Mouse (Mus musculus) lung, postnatal 0 days (tissue): Measurements from ENCODE around the gene Clic1. TPM values are rescaled to one million over a fixed set of nuclear protein-coding genes. Genes with fewer than 3 reads are reported as not detected.

Experiments
- ATAC-seq: fragments of 200-750 bp; cut with Nextera tagmentation; 2 replicates; pipeline ENCODE4 v1.8.0; 2017; ENCODE audit warnings: moderate library complexity
- DNase-seq: peaks from one replicate; pipeline ENCODE4 v3.0.0-alpha.2; 2016; ENCODE audit warnings: low spot score
- H3K27ac ChIP-seq: fragments of 300-500 bp; sonication (generic); 2 replicates; pipeline ENCODE4 v1.5.1; 2014; ENCODE audit warnings: antibody characterized with exemption, mild to moderate bottlenecking, low read length, mixed read lengths
- H3K27me3 ChIP-seq: fragments of 300-500 bp; sonication (generic); replicated peaks from 2 replicates; pipeline ENCODE4 v1.6.1; 2014; ENCODE audit warnings: low read length, mixed read lengths; ENCODE audit not compliant: insufficient read depth
- H3K36me3 ChIP-seq: fragments of 300-500 bp; sonication (generic); 2 replicates; pipeline ENCODE4 v1.6.1; 2014; ENCODE audit warnings: low read length, mixed read lengths; ENCODE audit not compliant: insufficient read depth
- H3K4me1 ChIP-seq: fragments of 300-500 bp; sonication (generic); 2 replicates; pipeline ENCODE4 v1.6.1; 2014; ENCODE audit warnings: antibody characterized with exemption, low read depth, low read length, mixed read lengths; ENCODE audit not compliant: insufficient read depth
- H3K4me2 ChIP-seq: fragments of 300-500 bp; sonication (generic); replicated peaks from 2 replicates; pipeline ENCODE4 v1.6.1; 2014; ENCODE audit warnings: low read depth, mild to moderate bottlenecking, low read length, moderate library complexity, mixed read lengths
- H3K4me3 ChIP-seq: fragments of 300-500 bp; sonication (generic); 2 replicates; pipeline ENCODE4 v1.5.1; 2014; ENCODE audit warnings: low read depth, low read length
- H3K9ac ChIP-seq: fragments of 300-500 bp; sonication (generic); replicated peaks from 2 replicates; pipeline ENCODE4 v1.6.1; 2014; ENCODE audit warnings: low read depth, mild to moderate bottlenecking
- H3K9me3 ChIP-seq: fragments of 300-500 bp; sonication (generic); 2 replicates; pipeline ENCODE4 v1.6.1; 2016; ENCODE audit warnings: low read length, mixed read lengths
- CTCF ChIP-seq: IDR thresholded peaks from 2 replicates; pipeline ENCODE4 v1.5.1; 2016; ENCODE audit warnings: antibody characterized with exemption, mild to moderate bottlenecking
- EP300 ChIP-seq: IDR thresholded peaks from 2 replicates; pipeline ENCODE4 v1.6.1; 2016; ENCODE audit warnings: antibody characterized with exemption, mild to moderate bottlenecking, control low read depth
- WGBS: fragments of 180-500 bp; shearing (Covaris S2); extraction: QIAGEN DNeasy Blood & Tissue Kit; methylation state at CpG from one replicate; pipeline ENCODE4 v1.1.7; 2014; 5-methylcytosine and 5-hydroxymethylcytosine counted together
- polyA plus RNA-seq: library from polyadenylated mRNA; unstranded; fragments of >200 nt; fragmentation: Nextera tagmentation; extraction: Ambion mirVana; gene quantifications from 2 replicates; pipeline ENCODE4 v1.2.1, GENCODE M21; 2015

The Clic1 gene
- polyA plus RNA-seq, 1 experiment from 2014 or later, result 355 TPM

- Histone ChIP-seq H3K4me1 (no peaks in the 10 kb centered on the region), H3K9ac (no peak overlapping the region), H3K27ac (no peak overlapping the region), H3K4me2 (no peak overlapping the region), H3K36me3 (peaks cover 45% of the 10 kb centered on the region), H3K4me3 (no peak overlapping the region), H3K9me3 (no peaks in the 10 kb centered on the region), H3K27me3 (no peaks in the 10 kb centered on the region)
- 88% methylated on average over 12 of the region's 12 CpGs for WGBS
- TF ChIP-seq CTCF (no peak), EP300 (no peak)
- ATAC-seq, result no peak
- DNase-seq, result no peak
Measured at GRCm38 (mm10) chr17:35097164-35097655, 47.4 kb downstream of the Clic1 start.

- TF ChIP-seq EP300, result no peak
- TF ChIP-seq CTCF, result no peak
- H3K4me2 ChIP-seq, result no peak overlapping the region
- H3K27me3 ChIP-seq, result no peaks in the 10 kb centered on the region
- no peak overlapping the region for H3K9ac ChIP-seq
- no peaks in the 10 kb centered on the region for H3K4me1 ChIP-seq
- H3K27ac ChIP-seq, result no peak overlapping the region
- peaks cover 48% of the 10 kb centered on the region for H3K36me3 ChIP-seq
- no peaks in the 10 kb centered on the region for H3K9me3 ChIP-seq
- H3K4me3 ChIP-seq, result no peak overlapping the region
- 63% methylated on average over 10 of the region's 10 CpGs for WGBS
- ATAC-seq (no peak), DNase-seq (no peak)
Measured at GRCm38 (mm10) chr17:35100196-35100765, 50.5 kb downstream of the Clic1 start.

- DNase-seq (no peak), ATAC-seq (no peak)
- H3K4me2 ChIP-seq, result no peak overlapping the region
- H3K4me3 ChIP-seq, result no peak overlapping the region
- H3K9ac ChIP-seq, result no peak overlapping the region
- no peaks in the 10 kb centered on the region for H3K9me3 ChIP-seq
- TF ChIP-seq CTCF (no peak), EP300 (no peak)
- no peak overlapping the region for H3K27ac ChIP-seq
- peaks cover 46% of the 10 kb centered on the region for H3K36me3 ChIP-seq
- H3K27me3 ChIP-seq, result no peaks in the 10 kb centered on the region
- H3K4me1 ChIP-seq, result no peaks in the 10 kb centered on the region
- WGBS, result 81% methylated on average over 11 of the region's 11 CpGs
Measured at GRCm38 (mm10) chr17:35101161-35101560, 51.4 kb downstream of the Clic1 start.

GRCm38 (mm10) chr17:35102299-35102698 lies 52.5 kb downstream of the Clic1 start:
- TF ChIP-seq CTCF (no peak), EP300 (no peak)
- H3K27ac ChIP-seq, result no peak overlapping the region
- DNase-seq, result no peak
- no peaks in the 10 kb centered on the region for H3K27me3 ChIP-seq
- H3K9me3 ChIP-seq, result no peaks in the 10 kb centered on the region
- no peak overlapping the region for H3K4me2 ChIP-seq
- 68% methylated on average over 8 of the region's 8 CpGs for WGBS
- ATAC-seq, result no peak
- no peak overlapping the region for H3K9ac ChIP-seq
- H3K4me1 ChIP-seq, result no peaks in the 10 kb centered on the region
- H3K4me3 ChIP-seq, result no peak overlapping the region
- peaks cover 35% of the 10 kb centered on the region for H3K36me3 ChIP-seq

- Histone ChIP-seq H3K27ac (no peak overlapping the region), H3K4me1 (no peaks in the 10 kb centered on the region), H3K27me3 (no peaks in the 10 kb centered on the region), H3K4me3 (no peak overlapping the region), H3K4me2 (no peak overlapping the region), H3K36me3 (peaks cover 27% of the 10 kb centered on the region; the same call in 1 of the 2 replicates), H3K9ac (no peak overlapping the region), H3K9me3 (no peaks in the 10 kb centered on the region)
- 58% methylated on average over 6 of the region's 6 CpGs for WGBS
- ATAC-seq (no peak), DNase-seq (no peak)
- TF ChIP-seq EP300 (no peak), CTCF (no peak)
Measured at GRCm38 (mm10) chr17:35103221-35103690, 53.5 kb downstream of the Clic1 start.

GRCm38 (mm10) chr17:35104079-35104478 lies 54.3 kb downstream of the Clic1 start:
- Histone ChIP-seq H3K9ac (no peak overlapping the region), H3K4me1 (no peaks in the 10 kb centered on the region), H3K27me3 (no peaks in the 10 kb centered on the region), H3K27ac (no peak overlapping the region), H3K4me2 (no peak overlapping the region), H3K9me3 (no peaks in the 10 kb centered on the region), H3K4me3 (no peak overlapping the region), H3K36me3 (peaks cover 22% of the 10 kb centered on the region; the same call in 1 of the 2 replicates)
- TF ChIP-seq CTCF (no peak), EP300 (no peak)
- DNase-seq (no peak), ATAC-seq (no peak)
- 90% methylated on average over 7 of the region's 7 CpGs for WGBS
